Mouse (Mus musculus): ENCODE results near the gene Robo1. TPM values are rescaled to one million over a fixed set of nuclear protein-coding genes. Genes with fewer than 3 reads are reported as not detected.
A peak's percentile ranks its signal among the peaks of the same experiment; 100 is the strongest.

The Robo1 gene
- polyA plus RNA-seq (2015; fragmentation: Nextera tagmentation; extraction: Ambion mirVana): 58.1 and 60.0 TPM in 2 replicates

DNA sequence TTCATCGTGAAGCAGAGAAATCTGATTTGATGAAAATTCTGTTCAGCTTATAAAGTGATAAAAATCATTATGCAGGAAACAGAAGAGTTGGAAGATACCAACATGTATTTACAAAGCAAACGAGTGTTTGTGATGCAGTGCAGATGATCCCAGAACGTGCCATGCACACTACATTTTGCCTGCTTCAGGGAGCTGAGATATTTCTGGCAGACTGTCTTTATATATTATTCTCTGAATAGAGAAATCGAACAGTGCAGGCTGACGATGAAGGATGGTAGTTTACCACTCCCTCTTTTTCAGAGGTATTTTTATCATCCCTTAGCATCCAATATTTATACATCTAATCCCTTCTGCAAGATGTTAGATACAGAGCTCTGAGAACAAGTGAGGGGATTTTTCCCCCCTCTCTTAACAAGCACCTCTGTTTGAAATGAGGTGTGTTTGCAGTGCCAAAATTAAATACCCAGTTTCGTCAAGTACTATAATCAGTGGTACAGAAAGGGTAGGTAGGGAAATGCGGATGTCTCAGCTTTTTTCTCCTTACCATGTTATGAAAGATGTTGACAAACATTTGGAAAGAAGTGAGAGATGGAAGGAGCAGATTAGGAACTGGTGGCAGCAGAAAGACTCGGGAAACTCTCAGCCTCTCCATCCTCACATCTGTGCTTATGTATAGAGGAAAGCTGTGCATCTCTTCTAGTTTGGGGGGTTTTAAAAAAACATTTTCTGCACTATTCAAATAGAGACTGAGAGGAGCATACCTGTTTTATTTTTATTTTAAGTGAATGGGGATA, at the start of gene Robo1:
Gene Robo1, plus strand, starts transcription at position 770 of the 794 bp plus-strand sequence.
- ATAC-seq: peak; percentile 75
- no peak within 1 kb of the TSS for H3K27ac ChIP-seq (ENCODE audit: low read length)
- H3K9ac ChIP-seq (replicated peaks; ENCODE audit: low read depth, low read length): no peak within 1 kb of the TSS
- 54% methylated on average over 8 of the region's 8 CpGs for WGBS
- no peaks in the 10 kb centered on the region for H3K9me3 ChIP-seq (ENCODE audit: control insufficient read depth, low read length)
- no peaks in the 10 kb centered on the region for H3K27me3 ChIP-seq (replicated peaks; ENCODE audit: control insufficient read depth, insufficient read depth, low read length)
- peaks cover 5% of the 10 kb centered on the region for H3K4me1 ChIP-seq (replicated peaks; ENCODE audit: control insufficient read depth, insufficient read depth, low read length)
- H3K4me2 ChIP-seq (ENCODE audit: low read length): peak within 1 kb of the TSS; percentile 19; the same call in 1 of the 2 replicates
- no peaks in the 10 kb centered on the region for H3K36me3 ChIP-seq (ENCODE audit: control insufficient read depth, insufficient read depth)
- H3K4me3 ChIP-seq (replicated peaks; ENCODE audit: low read length): no peak within 1 kb of the TSS

DNA sequence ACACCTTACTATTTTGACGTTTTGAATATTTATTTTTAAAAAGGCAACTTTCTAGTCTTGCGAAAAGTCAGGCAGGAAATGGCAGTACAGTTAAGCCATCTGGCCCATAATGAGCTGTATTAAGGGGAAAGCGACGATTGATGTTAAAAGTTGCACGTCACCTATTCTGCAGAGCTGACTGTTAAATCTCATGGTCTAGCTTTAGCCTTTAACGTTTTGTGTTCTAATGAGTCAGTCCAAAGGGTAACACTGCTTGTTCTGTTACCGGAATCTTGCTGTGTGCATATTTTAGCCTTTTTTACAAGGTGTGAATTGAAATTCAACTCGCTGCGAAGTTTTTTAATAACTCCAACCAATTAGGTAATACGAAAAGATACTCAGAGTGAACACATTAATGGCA, 40.3 kb upstream of the Robo1 start:
- Histone ChIP-seq H3K4me2 (ENCODE audit: low read length) (no peak overlapping the region), H3K9ac (replicated peaks; ENCODE audit: low read depth, low read length) (no peak overlapping the region), H3K27ac (ENCODE audit: low read length) (no peak overlapping the region), H3K4me1 (replicated peaks; ENCODE audit: control insufficient read depth, insufficient read depth, low read length) (no peaks in the 10 kb centered on the region), H3K27me3 (replicated peaks; ENCODE audit: control insufficient read depth, insufficient read depth, low read length) (no peaks in the 10 kb centered on the region), H3K36me3 (ENCODE audit: control insufficient read depth, insufficient read depth) (no peaks in the 10 kb centered on the region), H3K4me3 (replicated peaks; ENCODE audit: low read length) (no peak overlapping the region), H3K9me3 (ENCODE audit: control insufficient read depth, low read length) (no peaks in the 10 kb centered on the region)
- WGBS: 85% methylated on average over 10 of the region's 10 CpGs
- no peak for ATAC-seq

DNA sequence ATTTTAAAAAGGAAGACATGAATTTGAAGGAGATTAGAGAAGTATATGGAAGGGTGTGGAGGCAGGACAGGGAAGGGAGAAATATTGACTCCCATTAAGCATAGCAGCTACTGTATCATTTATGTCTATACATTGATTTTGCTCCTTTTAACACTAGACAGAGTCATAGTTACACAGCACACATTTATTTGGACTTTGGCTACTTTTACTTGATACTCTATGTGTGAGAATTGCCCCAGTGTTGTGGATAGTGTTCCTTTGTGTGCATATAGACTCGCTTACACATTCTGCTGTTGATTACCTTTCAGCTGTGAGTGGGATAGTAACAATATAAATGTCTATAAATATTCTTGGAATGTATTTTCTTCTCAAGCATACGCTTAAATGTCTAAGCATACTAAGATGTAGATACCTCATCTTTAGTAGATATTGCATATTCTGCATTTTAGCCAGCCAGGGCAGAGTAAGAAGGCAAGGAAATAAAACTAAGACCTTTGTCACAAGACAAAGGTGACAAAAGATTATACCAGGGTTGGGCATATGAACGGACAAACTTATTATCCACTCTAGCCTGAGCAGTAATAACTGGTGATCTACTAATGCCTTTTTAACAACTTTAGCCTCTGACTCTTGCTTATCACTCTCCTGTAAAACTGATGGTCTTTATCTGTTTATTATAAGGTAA, 31.6 kb upstream of the Robo1 start:
- no peaks in the 10 kb centered on the region for H3K27me3 ChIP-seq (replicated peaks; ENCODE audit: control insufficient read depth, insufficient read depth, low read length)
- H3K9me3 ChIP-seq (ENCODE audit: control insufficient read depth, low read length): no peaks in the 10 kb centered on the region
- no peak overlapping the region for H3K27ac ChIP-seq (ENCODE audit: low read length)
- no peak overlapping the region for H3K4me2 ChIP-seq (ENCODE audit: low read length)
- no peaks in the 10 kb centered on the region for H3K36me3 ChIP-seq (ENCODE audit: control insufficient read depth, insufficient read depth)
- H3K4me3 ChIP-seq (replicated peaks; ENCODE audit: low read length): no peak overlapping the region
- no peaks in the 10 kb centered on the region for H3K4me1 ChIP-seq (replicated peaks; ENCODE audit: control insufficient read depth, insufficient read depth, low read length)
- 79% methylated on average over 3 of the region's 3 CpGs for WGBS
- ATAC-seq: no peak
- H3K9ac ChIP-seq (replicated peaks; ENCODE audit: low read depth, low read length): no peak overlapping the region

DNA sequence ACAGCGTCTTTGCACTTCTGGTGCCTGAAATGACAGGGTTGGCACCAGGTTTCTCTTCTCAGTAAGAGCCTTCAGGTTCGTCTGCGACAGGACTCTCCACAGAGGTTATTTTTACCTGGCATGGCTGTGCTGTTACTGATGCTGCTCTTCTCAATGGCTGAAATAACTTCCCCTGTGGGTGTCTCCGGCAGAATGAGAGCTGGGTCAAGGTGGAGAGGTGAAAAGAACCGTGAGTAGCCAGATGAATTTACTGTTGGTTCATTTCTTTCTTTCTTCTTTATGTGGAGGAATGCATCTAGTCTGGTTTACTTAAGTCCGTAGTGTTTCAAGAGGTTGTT, 194 bp downstream of the Robo1 start:
- ATAC-seq: no peak
- no peak overlapping the region for H3K4me3 ChIP-seq (replicated peaks; ENCODE audit: low read length)
- no peak overlapping the region for H3K9ac ChIP-seq (replicated peaks; ENCODE audit: low read depth, low read length)
- no peaks in the 10 kb centered on the region for H3K9me3 ChIP-seq (ENCODE audit: control insufficient read depth, low read length)
- 67% methylated on average over 6 of the region's 6 CpGs for WGBS
- H3K36me3 ChIP-seq (ENCODE audit: control insufficient read depth, insufficient read depth): no peaks in the 10 kb centered on the region
- H3K4me1 ChIP-seq (replicated peaks; ENCODE audit: control insufficient read depth, insufficient read depth, low read length): peaks cover 5% of the 10 kb centered on the region
- no peaks in the 10 kb centered on the region for H3K27me3 ChIP-seq (replicated peaks; ENCODE audit: control insufficient read depth, insufficient read depth, low read length)
- no peak overlapping the region for H3K27ac ChIP-seq (ENCODE audit: low read length)
- no peak overlapping the region for H3K4me2 ChIP-seq (ENCODE audit: low read length)

DNA sequence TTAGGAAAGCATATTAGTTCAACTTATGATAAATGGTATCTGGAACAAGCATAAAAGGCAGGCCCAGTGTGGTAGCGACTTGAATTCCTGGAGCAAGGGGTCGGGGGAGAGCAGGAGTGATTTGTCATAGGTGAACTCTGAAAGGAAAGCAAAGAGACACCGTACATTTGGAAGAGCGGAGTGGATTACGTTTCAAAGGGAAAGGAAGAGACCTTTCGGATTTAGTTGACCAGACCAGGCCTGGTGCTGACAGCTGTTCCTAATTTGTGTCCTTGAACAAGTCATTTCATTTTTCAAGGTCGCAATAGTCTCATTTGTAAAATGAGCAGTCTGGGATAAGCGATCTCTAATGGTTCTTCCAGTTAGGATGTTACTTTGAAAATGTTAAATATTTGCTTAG, 19.2 kb downstream of the Robo1 start:
- H3K27me3 ChIP-seq (replicated peaks; ENCODE audit: control insufficient read depth, insufficient read depth, low read length): no peaks in the 10 kb centered on the region
- H3K27ac ChIP-seq (ENCODE audit: low read length): no peak overlapping the region
- no peaks in the 10 kb centered on the region for H3K9me3 ChIP-seq (ENCODE audit: control insufficient read depth, low read length)
- WGBS: 88% methylated on average over 8 of the region's 8 CpGs
- ATAC-seq: no peak
- no peak overlapping the region for H3K9ac ChIP-seq (replicated peaks; ENCODE audit: low read depth, low read length)
- no peak overlapping the region for H3K4me2 ChIP-seq (ENCODE audit: low read length)
- no peak overlapping the region for H3K4me3 ChIP-seq (replicated peaks; ENCODE audit: low read length)
- no peaks in the 10 kb centered on the region; the same call in 1 of the 2 replicates for H3K4me1 ChIP-seq (replicated peaks; ENCODE audit: control insufficient read depth, insufficient read depth, low read length)
- H3K36me3 ChIP-seq (ENCODE audit: control insufficient read depth, insufficient read depth): no peaks in the 10 kb centered on the region

DNA sequence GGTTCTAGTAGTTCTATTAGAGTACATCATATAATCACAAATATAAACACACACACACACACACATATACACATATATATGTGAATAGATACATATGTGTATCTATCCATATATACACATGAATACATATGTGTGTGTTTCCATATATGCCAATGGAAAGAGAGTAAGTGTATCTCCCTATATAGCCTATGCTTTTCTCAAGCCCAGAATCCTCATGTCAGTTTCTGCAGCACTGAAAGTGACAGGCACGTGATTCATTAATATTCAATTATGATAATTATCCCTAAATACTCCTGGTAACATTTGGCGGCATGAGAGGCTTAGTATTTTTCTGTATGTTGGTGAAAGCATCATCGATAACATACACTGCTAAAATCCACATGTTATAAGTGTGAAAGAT, 20.5 kb downstream of the Robo1 start:
- no peaks in the 10 kb centered on the region for H3K36me3 ChIP-seq (ENCODE audit: control insufficient read depth, insufficient read depth)
- WGBS: 39% methylated on average over 3 of the region's 3 CpGs
- peak; percentile 45; the same call in 1 of the 2 replicates for ATAC-seq
- no peak overlapping the region for H3K9ac ChIP-seq (replicated peaks; ENCODE audit: low read depth, low read length)
- H3K9me3 ChIP-seq (ENCODE audit: control insufficient read depth, low read length): no peaks in the 10 kb centered on the region
- H3K4me1 ChIP-seq (replicated peaks; ENCODE audit: control insufficient read depth, insufficient read depth, low read length): no peaks in the 10 kb centered on the region; the same call in 1 of the 2 replicates
- H3K27ac ChIP-seq (ENCODE audit: low read length): no peak overlapping the region
- H3K4me3 ChIP-seq (replicated peaks; ENCODE audit: low read length): no peak overlapping the region
- H3K27me3 ChIP-seq (replicated peaks; ENCODE audit: control insufficient read depth, insufficient read depth, low read length): no peaks in the 10 kb centered on the region
- no peak overlapping the region for H3K4me2 ChIP-seq (ENCODE audit: low read length)

DNA sequence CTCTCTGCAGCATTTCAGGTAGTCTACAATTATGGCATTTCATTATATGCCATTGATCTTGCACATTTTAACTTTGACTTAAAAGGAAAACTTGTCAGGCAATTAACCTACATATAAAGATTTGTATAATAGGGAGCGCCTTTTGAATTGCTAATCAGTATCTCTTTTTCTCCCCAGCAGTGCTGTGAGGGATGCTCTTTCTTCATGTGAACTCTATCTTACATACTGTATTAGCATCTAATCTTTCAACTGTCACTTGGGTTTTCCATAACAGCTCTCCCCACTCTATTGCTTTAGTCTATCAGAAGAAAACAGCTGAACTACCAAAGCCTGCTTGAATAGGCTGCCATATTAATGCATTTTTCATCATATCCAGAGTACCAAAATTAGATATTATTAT, 29.7 kb downstream of the Robo1 start:
- no peaks in the 10 kb centered on the region for H3K36me3 ChIP-seq (ENCODE audit: control insufficient read depth, insufficient read depth)
- ATAC-seq: peak; percentile 90

DNA sequence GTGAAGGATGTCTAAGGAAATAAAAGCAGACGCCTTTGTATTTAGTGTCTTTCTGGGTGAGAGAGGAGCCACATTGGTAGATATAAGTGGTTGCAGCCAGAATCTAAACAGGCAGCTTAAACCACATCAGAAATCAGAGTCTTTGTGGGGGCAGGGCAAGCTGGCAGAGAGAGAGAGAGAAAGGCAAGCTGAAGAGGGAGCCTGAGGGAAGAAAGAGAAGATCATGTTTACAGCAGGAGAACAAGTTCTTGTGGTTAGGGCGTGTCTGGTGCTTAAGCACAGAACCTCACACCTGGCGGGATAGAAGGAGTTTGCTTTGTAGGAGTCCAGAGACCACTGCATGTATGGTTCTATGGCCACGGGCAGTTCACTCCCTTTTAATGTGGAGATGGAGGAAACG, 42.3 kb downstream of the Robo1 start:
- no peak overlapping the region for H3K4me3 ChIP-seq (replicated peaks; ENCODE audit: low read length)
- ATAC-seq: no peak
- H3K9ac ChIP-seq (replicated peaks; ENCODE audit: low read depth, low read length): no peak overlapping the region
- H3K4me1 ChIP-seq (replicated peaks; ENCODE audit: control insufficient read depth, insufficient read depth, low read length): no peaks in the 10 kb centered on the region
- no peaks in the 10 kb centered on the region for H3K27me3 ChIP-seq (replicated peaks; ENCODE audit: control insufficient read depth, insufficient read depth, low read length)
- no peaks in the 10 kb centered on the region for H3K9me3 ChIP-seq (ENCODE audit: control insufficient read depth, low read length)
- WGBS: 75% methylated on average over 5 of the region's 5 CpGs
- no peaks in the 10 kb centered on the region for H3K36me3 ChIP-seq (ENCODE audit: control insufficient read depth, insufficient read depth)
- H3K27ac ChIP-seq (ENCODE audit: low read length): no peak overlapping the region
- H3K4me2 ChIP-seq (ENCODE audit: low read length): no peak overlapping the region

More for the DNA sequence above, 29.7 kb downstream of the Robo1 start:
- WGBS: 77% methylated on average over 1 of the region's 1 CpGs
- Histone ChIP-seq H3K27me3 (replicated peaks; ENCODE audit: control insufficient read depth, insufficient read depth, low read length) (no peaks in the 10 kb centered on the region), H3K9me3 (ENCODE audit: control insufficient read depth, low read length) (no peaks in the 10 kb centered on the region), H3K27ac (ENCODE audit: low read length) (no peak overlapping the region), H3K9ac (replicated peaks; ENCODE audit: low read depth, low read length) (no peak overlapping the region), H3K4me1 (replicated peaks; ENCODE audit: control insufficient read depth, insufficient read depth, low read length) (no peaks in the 10 kb centered on the region), H3K4me3 (replicated peaks; ENCODE audit: low read length) (no peak overlapping the region), H3K4me2 (ENCODE audit: low read length) (no peak overlapping the region)

DNA sequence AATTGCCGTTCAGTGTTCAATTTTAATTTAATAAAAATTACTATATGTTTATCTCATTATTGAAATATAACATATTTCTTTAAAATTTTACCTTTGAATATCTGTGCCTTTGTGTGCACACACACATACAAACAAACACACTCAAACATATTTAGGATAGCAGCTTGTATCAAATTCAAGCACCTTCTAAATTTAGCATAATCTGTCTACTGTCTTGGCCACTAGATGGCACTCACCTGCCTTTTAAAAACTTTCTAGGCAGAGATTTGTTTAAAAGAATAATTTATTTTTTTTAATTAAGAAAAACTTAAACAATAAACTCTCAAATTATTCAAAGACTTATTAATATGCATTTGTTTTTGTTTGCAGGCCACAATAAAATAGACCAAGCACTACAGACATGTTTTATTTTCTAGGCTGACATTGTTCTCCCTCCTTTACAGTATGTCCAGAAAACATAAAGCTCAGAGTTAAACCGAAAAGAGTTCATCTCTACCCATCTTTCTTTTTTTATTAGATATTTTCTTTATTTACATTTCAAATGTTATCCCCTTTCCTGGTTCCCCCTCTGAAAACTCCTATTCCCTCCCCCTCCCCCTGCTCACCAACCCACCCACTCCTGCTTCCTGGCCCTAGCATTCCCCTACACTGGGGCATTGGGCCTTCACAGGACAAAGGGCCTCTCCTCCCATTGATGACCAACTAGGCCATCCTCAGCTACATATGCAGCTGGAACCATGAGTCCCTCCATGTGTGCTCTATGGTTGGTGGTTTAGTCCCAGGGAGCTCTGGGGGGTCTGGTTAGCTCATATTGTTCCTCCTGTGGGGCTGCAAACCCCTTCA, 48.6 kb downstream of the Robo1 start:
- no peak overlapping the region for H3K4me2 ChIP-seq (ENCODE audit: low read length)
- no peaks in the 10 kb centered on the region for H3K4me1 ChIP-seq (replicated peaks; ENCODE audit: control insufficient read depth, insufficient read depth, low read length)
- ATAC-seq: no peak
- H3K27me3 ChIP-seq (replicated peaks; ENCODE audit: control insufficient read depth, insufficient read depth, low read length): no peaks in the 10 kb centered on the region
- WGBS: 80% methylated on average over 2 of the region's 2 CpGs
- H3K9ac ChIP-seq (replicated peaks; ENCODE audit: low read depth, low read length): no peak overlapping the region
- H3K4me3 ChIP-seq (replicated peaks; ENCODE audit: low read length): no peak overlapping the region
- no peaks in the 10 kb centered on the region for H3K9me3 ChIP-seq (ENCODE audit: control insufficient read depth, low read length)
- no peak overlapping the region for H3K27ac ChIP-seq (ENCODE audit: low read length)
- H3K36me3 ChIP-seq (ENCODE audit: control insufficient read depth, insufficient read depth): no peaks in the 10 kb centered on the region

Data from forebrain, embryonic 16.5 days (tissue).